Mouse (Mus musculus): ENCODE measurements around the gene Tert.

Gene Tert

DNA sequence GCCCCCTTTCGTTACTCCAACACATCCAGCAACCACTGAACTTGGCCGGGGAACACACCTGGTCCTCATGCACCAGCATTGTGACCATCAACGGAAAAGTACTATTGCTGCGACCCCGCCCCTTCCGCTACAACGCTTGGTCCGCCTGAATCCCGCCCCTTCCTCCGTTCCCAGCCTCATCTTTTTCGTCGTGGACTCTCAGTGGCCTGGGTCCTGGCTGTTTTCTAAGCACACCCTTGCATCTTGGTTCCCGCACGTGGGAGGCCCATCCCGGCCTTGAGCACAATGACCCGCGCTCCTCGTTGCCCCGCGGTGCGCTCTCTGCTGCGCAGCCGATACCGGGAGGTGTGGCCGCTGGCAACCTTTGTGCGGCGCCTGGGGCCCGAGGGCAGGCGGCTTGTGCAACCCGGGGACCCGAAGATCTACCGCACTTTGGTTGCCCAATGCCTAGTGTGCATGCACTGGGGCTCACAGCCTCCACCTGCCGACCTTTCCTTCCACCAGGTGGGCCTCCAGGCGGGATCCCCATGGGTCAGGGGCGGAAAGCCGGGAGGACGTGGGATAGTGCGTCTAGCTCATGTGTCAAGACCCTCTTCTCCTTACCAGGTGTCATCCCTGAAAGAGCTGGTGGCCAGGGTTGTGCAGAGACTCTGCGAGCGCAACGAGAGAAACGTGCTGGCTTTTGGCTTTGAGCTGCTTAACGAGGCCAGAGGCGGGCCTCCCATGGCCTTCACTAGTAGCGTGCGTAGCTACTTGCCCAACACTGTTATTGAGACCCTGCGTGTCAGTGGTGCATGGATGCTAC, at the start of gene Tert:
TSS of gene Tert (plus strand) at position 167 of the 805 bp plus-strand sequence.
- DNase-seq, result peak; percentile 41

DNA sequence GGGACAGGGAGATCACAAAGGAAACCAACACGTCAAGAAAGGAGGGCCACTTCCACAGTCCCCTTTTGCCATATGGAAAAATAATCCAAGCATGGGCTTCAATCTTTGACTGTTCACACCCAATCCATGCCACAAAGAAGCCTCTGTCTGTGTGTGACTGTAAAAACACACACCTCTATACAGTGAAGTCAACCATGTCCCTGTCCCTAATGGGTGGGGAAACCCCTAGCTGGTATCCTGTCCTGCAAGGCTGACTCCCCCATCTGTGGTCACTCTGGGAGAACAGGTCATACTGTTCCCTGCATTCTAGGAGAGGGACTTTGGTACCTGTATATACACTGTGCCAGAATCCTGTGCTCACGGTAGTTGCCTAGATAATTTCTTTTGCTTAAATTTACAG, 49.4 kb upstream of the Tert start:
- DNase-seq, result no peak

DNA sequence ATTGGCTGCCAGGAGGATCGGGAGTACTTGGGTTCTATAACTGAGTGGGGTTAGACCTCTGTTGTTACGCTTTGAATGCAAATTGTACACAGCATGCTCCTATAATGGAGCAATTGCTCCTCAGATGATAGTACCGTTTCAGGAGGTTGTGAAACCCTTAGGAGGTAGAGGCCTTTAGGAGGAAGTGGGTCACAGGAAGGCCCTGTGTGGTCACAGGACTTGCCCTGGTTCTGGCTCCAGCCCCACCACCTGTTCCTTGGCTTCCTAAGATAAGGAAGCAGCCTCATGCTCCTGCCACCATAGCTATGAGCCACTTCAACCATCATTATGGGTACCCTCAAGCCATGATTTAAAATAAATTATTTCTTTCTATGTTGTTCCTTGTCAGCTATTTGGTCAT, 35.2 kb upstream of the Tert start:
- DNase-seq, result no peak

DNA sequence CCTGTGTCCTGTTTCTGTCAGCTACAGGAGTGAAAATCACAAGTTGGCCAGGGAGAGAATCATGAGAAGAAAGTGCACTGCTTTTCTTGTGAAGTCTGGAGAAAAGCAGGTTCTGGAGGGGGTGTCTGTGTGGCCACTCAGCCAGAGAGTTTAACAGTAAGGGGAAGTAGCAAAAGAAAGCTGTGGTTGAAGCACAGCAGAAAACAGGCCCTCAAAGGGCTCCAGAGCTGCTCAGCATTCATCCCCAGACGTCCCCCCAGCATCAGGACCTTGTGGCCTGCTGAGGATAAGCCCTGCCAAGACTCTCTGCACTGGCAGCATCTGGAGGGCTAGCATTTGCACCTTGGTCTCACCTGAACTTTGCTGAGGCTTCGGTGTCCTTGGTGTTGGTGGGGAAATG, 34.2 kb upstream of the Tert start:
- DNase-seq, result no peak

DNA sequence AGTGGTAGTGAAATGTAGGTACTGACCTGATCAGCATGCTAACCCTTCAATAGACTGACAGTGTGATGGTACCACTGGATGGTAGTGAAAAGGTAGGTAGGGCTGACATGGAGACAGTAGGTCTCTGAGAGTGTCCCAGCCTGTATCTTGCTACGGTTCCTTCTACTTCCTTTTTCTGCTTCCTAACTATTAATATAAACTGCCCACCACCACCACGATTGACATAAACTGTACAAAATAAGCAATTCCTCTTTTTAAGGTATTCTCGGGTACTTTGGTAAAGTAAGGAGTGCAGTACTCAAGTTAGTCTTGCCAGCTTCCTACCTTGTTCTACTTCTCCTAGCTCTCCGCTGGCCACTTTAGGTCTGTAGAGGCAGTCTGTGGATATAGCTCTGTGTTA, 30.4 kb upstream of the Tert start:
- no peak for DNase-seq

DNA sequence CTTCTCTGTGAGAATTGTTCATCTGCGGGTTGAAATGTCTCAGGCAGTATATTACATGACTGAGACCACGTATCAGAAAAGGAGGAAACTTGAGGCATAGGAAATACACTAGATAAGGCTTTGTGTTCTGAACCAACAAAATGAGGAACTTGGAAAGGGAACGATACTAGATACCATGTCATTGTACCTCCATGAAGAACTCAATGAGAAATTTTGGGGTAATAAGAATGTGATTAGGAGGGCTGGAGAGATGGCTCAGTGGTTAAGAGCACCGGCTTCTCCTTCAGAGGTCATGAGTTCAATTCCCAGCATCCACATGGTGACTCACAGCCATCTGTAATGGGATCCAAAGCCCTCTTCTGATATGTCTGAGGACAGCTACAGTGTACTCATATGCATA, 26.5 kb upstream of the Tert start:
- DNase-seq, result no peak

DNA sequence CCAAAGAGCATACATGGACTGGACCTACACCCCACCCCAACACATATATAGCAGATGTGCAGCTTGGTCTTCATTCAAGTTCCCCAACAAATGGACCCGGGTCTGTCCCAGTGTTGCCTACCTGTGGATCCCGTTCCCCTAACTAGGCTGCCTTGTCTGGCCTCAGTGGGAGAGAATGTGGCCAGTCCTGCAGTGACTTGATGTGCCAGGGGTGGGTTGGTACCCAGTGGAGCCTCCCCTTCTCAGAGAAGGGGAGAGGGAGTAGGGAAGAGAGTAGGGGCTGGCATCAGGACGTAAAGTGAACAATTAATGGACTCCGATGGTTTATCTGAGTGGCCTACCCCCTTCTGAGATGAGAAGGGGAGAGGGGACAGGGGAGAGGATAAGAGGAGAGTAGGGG, 23.7 kb upstream of the Tert start:
- DNase-seq, result peak; percentile 45

DNA sequence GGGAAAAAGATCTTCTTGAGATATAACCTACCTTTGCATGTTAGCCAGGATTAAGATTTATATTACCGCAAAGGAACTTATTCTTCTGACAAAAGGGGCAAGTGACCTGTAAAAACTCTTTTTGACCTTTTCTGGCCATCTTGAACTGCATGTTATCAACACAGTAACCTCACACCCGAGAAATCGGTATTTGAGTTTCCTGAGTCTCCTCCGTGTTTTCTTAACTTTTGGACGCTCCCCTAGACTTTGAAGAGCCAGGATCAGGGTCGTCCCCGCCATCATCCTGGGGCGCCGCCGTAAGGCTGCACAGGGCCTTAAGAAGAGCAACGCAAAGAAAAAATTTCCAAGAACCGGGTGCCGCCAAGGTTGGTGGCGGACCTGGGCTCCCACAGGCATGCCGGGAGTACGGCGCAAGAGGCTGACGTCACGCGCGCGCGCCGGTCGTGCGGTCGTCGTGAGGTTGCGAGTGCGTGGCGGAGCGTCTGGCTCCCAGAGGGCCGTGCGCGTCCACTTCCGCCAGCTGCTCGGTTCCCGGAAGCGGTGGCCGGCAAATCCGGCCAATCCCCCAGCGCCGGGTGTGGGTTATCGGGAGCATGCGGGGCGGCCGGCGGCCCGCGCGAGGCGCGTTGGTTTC, 23.1 kb upstream of the Tert start, which contains the start of gene Clptm1l:
TSS of gene Clptm1l (plus strand) at position 485 of the 634 bp plus-strand sequence.
- DNase-seq, result peak; percentile 98

DNA sequence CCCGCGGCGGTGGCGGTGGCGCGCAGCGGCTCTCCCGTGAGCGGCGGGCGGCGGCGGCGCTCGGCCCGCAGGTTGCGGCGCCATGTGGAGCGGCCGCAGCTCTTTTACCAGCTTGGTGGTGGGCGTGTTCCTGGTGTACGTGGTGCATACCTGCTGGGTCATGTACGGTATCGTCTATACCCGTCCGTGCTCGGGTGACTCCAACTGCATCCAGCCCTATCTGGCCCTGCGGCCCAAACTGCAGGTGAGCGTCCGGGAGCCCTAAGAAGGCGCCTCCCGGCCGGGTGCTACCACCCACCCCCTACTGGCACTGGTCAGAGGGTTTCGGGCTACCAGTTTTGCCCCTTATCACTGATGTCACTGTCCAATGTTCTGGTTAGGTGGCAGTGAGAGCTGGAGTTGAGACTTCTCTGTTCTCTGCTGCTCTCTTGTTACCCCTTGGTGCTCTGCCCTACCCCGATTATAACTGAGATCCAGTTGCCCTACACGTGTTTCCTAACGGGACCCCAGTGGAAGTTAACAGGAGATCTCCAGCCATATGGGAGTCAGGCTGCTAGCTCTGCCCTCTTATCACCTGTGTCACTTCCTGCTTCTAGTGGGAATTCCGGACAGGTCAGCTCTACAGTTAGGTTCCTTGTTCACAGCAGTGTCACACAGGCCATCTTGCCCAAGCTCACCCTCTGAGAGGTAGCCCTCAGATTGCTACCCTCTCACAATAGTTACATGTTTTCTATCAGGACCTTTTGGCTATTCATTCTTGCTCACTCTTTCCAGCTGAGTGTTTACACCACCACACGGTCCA, 22.4 kb upstream of the Tert start:
- DNase-seq, result no peak

DNA sequence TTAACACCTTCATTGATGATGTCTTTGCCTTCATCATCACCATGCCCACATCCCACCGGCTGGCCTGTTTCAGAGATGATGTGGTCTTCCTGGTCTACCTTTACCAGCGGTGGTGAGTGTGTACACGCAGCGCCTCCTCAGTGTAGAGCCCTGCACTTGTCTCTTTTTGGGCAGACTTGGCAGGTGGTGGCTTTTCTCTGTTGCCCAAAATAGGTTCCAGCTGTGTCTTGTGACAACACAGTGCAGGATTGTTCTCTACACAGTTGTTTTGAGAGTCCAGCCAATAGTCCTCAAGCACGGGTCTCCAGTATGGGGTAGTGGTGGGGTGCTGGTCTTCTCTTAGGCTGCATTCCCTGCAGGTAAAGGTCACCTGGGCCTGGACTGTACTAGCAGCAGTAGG, 8.3 kb upstream of the Tert start:
- DNase-seq, result no peak

DNA sequence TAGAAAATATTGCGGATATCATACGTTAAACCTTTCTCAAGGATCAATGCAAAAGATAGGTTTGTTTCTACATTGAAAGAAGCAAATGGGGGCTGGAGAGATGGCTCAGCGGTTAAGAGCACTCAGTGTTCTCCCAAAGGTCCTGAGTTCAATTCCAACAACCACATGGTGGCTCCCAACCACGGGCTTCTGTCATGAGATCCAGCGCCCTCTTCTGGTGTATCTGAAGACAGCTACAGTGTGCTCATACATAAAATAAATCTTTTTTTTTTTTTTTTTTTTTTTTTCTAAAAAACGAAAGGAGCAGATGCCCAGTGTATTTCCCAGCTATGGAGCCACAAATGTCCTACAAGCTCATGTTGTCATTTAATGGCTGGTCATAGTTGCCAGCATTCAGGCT, 6.1 kb upstream of the Tert start:
- DNase-seq, result no peak

DNA sequence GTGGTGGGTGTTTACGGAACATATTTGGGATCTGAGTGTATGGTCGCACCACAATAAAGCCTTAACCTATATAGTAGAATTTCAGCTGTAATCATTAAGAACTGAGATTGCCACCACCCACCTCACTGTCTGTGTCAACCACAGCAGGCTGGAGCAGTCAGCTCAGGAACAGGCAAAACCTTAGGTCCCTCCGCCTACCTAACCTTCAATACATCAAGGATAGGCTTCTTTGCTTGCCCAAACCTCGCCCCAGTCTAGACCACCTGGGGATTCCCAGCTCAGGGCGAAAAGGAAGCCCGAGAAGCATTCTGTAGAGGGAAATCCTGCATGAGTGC, 334 bp upstream of the Tert start:
- DNase-seq, result no peak

DNA sequence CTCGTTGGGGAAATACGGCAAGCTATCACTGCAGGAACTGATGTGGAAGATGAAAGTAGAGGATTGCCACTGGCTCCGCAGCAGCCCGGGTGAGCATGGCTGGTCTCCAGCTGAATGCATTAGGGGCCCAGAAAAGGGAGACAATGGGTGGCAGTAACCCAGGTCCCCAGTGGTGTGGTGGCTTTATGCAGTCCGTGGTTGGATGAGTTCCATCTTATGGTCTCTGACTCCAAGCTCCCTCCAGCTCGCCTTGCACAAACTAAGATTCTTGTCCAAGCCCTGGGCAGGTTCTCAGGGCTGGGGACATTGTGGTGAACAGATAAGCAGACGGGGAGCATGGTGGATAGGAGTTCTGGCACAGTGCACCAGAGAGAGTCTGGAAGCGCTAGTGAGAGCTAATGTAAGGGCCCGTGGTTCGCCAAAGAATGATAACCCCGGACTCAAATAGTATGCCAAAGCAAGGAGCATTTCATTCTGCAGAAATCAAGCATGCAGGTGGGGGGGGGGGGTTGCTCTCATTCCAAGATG, 1.9 kb downstream of the Tert start:
- no peak for DNase-seq

DNA sequence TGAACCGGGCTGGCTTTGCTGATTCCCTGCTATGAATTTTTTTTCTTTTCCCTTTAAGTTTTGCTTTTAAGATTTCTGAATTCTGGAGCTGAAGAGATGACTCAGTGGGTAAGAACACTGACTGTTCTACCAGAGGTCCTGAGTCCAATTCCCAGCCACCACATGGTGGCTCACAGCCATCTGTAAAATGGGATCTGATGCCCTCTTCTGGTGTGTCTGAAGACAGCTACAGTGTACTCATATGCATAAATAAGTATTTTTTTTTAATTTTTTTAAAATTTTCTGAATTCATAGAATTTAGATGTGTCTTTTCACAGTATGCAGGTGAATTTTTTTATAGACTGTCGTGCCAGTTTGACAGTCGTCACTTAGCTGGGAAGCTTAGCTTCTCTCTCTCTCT, 5.1 kb downstream of the Tert start:
- DNase-seq, result no peak

DNA sequence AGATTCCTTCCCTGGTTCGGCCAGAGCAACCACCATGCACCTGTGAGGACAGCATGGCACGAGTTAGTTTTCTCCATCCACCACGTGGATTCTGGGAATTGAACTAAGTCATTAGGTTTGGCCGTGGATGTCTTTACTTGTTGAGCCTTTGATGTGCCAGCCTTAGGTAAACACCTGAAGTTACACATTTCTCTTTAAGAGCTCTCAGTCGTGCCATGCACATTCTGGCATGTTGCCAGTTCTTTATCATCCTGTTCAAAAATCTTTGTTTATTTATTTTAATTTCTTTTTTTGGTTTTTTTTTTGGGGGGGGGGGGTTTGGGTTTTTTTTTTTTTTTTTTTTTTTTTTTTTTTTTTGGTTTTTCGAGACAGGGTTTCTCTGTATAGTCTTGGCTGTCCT, 11.1 kb downstream of the Tert start:
- no peak for DNase-seq

DNA sequence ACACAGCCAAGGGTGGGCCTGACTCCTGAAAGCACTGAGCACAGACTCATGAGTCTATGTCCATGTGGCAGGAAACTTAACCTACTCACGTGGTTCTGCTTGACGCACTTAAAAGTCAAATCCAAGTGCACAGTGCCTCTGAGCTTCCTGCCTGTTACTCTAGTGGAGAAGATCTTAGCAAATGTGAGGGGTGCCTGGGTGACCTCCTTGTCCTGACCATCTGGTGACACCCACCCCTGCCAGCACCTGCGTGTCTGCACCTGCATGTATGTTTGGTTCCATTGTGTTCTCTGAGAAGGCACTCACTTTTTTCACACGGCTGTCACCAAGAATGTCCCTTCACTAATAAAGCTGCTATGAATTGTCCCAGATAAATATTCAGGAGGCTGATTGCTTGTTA, 14.6 kb downstream of the Tert start:
- no peak for DNase-seq

DNA sequence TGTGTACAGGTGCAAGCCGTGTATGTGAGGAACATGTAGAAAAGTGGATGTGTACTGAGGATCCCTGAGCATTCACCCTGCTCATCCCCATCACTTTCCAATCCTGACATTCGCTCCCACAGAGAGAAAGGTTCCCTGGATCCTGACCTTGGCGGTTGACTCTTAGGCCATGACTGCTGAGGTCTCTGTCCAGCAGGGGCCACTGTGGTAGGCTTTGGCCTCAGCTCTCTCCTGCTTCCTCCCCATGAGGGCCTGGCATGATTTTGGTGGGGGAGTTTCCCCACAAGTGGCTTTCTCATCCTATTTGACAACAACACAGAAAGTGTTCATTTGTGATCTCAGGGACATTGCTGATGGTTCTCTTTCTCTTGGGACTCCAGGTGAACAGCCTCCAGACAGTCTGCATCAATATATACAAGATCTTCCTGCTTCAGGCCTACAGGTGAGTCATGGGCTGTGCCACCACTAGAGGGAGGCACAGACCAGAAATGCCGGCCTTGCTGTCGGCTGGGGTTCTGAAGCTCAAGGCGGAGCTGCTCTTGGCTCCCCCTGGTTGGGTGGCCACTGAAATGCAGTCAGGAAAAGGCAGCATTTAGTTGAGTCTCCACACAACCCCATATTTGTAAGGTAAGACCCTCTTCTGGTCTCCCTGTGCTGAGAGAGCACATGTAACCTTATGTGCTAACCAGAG, 19.8 kb downstream of the Tert start:
- no peak for DNase-seq

DNA sequence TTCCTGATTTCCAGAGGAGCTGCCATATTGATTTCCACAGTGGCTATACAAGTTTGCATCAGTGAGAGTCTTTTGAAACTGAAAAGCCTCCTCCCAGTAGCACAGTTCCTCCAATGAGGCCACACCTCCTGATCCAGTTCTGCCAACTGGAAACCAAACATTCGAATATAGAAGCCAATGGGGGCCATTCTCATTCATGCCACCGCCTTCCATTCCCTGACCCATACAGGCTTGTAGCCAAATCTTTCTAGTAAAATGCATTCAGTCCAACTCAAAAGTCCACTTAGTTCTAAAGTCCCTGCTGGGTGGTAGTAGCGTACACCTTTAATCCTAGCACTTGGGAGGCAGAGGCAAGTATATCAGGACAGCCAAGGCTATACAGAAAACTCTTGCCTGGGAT, 26.6 kb downstream of the Tert start:
- no peak for DNase-seq

DNA sequence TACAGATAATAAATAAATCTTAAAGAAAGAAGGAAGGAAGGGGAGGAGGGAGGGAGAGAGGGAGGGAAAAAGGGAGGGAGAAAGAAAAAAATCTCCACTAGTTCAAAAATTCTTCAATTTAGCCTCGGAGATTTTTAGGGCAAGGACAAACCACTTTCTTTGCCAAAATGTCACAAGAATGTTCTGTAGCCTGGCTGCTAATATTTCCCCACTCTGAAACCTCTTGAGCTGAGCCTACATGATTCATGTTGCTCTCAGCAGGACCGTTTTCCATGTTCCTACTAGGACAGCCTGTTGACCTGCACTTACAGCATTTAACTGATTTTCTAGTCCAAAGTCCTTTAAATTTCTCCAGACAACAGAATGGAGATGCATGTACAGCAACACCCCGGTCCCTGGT, 28.3 kb downstream of the Tert start:
- no peak for DNase-seq

DNA sequence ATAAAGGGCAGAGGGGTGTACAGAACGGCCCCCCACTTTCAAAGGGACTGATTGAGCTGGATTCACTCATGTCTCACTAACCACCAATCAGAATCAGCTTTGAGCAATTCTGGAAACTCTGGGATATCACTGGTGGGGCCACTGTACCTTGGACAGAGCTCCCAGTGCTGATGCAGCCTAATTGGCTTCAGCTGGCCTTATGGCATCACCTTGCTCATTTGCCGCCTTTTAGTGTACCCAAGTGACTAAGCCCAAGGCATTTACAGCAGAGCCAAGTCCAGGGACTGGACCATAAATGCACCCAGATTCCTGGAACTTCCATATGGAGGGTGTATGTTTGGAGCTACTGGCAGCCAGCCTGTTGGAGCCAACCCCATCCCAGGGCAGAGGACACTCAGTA, 32.2 kb downstream of the Tert start:
- DNase-seq, result no peak

DNA sequence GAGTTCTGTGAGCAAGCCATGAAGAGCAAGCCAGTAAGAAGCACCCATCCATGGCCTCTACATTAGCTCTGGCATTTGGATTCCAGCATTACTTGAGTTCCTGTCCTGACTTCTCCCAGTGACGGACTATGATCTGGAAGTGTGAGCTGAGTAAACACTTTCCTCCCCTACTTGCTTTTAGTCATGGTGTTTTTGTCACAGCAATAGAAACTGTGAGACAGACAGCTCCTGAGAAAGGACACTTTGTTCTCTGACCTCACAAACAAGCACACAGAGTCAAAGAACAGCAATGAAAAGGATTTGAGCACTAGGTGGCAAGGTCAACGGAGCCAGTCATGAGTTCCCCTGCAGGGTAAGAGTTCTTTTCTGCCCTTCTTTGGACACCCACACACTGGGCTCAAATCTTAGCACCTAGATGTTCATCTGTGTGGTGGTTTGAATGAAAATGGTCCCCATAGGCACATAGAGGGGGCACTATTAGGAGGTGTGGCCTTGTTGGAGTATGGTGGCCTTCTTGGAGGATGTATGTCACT, 33.5 kb downstream of the Tert start:
- DNase-seq, result no peak

DNA sequence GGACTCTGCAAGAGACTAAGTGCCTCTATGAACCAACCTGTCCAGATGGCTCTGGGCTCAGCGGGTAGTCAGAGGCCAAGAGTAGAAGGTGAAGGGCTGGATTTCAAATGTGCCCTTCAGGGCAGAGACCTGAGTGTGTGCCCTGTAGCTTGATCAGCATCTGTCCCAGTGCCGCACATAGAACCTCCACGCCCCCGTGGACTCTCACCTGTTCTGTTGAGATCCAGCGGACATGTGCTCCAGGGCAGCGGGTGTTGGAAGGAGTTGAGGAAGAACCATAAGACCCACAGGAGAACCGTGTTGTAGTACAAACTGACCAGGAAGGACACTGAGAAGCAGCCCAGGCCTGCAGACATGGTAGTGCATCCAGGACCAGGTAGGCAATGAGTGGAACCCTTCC, 48.5 kb downstream of the Tert start:
- DNase-seq, result no peak

DNA sequence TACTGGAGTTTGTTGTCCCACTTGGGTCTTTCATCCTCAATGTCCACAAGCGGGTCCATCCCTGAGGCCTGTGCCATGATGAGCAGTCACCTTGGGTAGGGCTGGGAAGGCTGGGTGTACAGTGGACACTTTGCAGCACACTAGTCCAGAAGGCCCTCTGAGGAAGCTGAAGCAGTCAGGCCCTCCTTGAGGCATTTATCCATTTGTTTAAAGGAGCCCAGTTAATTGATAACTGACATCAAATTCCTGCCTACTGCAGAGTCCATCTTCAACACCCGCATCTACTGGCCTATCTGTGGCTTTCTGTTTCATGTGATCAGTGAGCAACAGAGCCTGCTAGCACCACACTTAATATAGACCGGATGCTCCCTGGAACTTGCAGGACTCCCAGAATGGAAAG, 51.1 kb downstream of the Tert start, which contains the start of gene Slc6a18:
TSS of gene Slc6a18 (minus strand) at position 171 of the 400 bp plus-strand sequence.
- DNase-seq, result no peak

Data from cerebellum, adult 9-11 months (tissue).